Mouse (Mus musculus) thymus, adult 2 months (tissue): Measurements from ENCODE around the gene Aff3.

Source experiments
- CTCF ChIP-seq: fragments of 200-500 bp; IDR thresholded peaks from 2 replicates; pipeline ENCODE4 v1.5.1; 2012; ENCODE audit warnings: mild to moderate bottlenecking, control low read depth, low read length, moderate library complexity, borderline replicate concordance; ENCODE audit not compliant: control insufficient read depth, poor library complexity, insufficient read depth; ENCODE audit errors: extremely low read depth
- POLR2A ChIP-seq: fragments of 200-500 bp; IDR thresholded peaks from 2 replicates; pipeline ENCODE4 v1.6.1; 2012; ENCODE audit warnings: mild to moderate bottlenecking, low read length, control low read depth, moderate library complexity; ENCODE audit not compliant: control insufficient read depth, poor library complexity, insufficient read depth; ENCODE audit errors: extremely low read depth

- TF ChIP-seq CTCF (no peak), POLR2A (no peak)
Observed at GRCm38 (mm10) chr1:38437671-38438070, 227.1 kb downstream of the Aff3 start.
